Mouse (Mus musculus): ENCODE data around the gene Il1rl2.

Gene Il1rl2

GRCm38 (mm10) chr1:40380111-40380510, 55.7 kb downstream of the Il1rl2 start:
- DNase-seq (ENCODE audit: low spot score in 2 of 2): peak; percentile 72 to 76

- DNase-seq (ENCODE audit: low spot score in 2 of 2): no peak
Observed at GRCm38 (mm10) chr1:40380990-40381389, 56.6 kb downstream of the Il1rl2 start.

- DNase-seq (ENCODE audit: low spot score in 2 of 2): no peak
Observed at GRCm38 (mm10) chr1:40382841-40383240, 58.4 kb downstream of the Il1rl2 start.

DNA sequence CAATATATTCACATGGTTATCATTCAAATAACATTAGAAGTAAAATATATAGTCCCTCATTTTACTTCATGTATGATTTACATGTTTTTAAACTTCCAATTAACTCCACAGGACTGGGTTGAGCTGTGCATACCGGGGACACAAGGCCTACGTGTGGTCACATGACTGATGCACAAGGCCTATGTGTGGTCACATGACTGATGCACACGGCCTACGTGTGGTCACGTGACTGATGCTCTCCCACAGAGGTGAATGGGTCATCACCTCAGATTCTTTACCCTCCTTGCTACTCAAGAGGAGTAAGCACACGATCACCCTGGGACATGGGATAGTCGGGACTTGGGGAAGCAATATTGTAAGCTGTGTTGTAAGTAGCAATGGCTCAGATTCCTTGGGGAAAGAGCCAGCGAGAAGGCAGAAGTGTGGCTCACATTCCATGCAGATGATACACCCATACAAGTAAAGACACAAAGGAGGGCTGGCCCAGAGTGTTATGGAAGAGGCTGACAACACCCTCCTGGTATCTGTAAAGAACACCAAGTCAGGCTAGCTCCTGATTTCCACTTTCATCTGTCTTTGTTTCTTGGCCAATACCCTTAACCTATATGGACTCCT, 60.6 kb downstream of the Il1rl2 start:
- no peak for DNase-seq (ENCODE audit: low spot score in 2 of 2)

GRCm38 (mm10) chr1:40391374-40391773, 67.0 kb downstream of the Il1rl2 start:
- DNase-seq (ENCODE audit: low spot score in 2 of 2): no peak

DNA sequence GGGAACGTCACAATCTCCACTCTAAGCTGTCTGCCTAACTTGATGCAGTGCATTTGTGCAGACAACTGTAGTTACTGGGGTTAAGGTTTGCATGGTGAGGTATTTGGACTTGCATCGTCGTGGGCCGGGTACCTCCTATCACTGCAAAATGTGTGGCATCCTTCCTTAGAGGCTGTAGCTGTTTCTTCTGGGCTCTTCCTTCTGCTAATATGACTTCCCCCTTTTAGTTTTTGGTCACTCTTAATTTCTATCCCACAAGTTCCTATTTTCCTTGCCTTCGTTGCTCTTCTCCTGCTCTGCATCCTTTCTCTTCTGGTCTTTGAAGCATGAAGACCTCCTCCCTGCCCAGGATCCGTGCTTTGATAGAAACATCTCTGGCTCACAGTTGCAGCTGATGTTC, 68.1 kb downstream of the Il1rl2 start:
- no peak for DNase-seq (ENCODE audit: low spot score in 2 of 2)

GRCm38 (mm10) chr1:40393214-40393613, 68.8 kb downstream of the Il1rl2 start:
- no peak for DNase-seq (ENCODE audit: low spot score in 2 of 2)

DNA sequence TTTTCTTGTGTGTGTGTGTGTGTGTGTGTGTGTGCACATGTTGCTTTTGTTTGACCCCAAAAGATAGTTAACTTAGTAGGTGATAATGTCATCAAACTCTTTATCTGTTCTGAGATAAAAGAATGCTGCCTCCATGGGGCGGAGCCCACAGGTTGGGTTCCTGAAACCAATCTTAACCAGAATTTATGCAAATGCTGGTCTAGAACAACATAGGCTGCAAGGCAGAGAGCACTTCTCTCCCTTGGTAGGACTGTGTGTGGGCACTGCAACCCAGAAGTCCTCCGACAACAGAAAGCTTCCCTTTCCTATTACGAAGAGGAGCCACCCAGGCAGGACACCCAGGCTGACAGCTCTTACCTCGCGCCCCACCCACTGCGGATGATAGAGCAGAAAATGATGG, 75.2 kb downstream of the Il1rl2 start:
- no peak for DNase-seq (ENCODE audit: low spot score in 2 of 2)

DNA sequence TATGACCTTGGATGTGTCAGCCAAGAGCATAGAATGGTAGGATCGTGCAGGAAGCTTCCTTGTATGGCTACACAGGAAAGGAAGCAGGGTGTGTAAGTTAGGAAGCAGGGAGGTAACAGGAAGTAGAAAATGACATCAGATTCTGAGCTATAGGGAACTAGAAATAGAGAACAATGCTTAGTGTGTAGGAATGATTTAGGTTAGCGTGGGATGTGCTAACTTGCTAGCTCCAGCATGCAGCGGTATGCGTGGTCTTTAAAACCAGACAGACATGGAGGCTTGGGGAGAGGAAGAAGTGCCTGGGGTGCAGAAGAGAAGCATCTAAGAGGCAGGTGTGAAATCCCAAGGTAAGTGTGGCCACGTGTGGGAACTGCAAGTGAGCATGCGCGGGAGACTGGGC, 80.3 kb downstream of the Il1rl2 start:
- peak; percentile 9 to 14 for DNase-seq (ENCODE audit: low spot score in 2 of 2)

DNA sequence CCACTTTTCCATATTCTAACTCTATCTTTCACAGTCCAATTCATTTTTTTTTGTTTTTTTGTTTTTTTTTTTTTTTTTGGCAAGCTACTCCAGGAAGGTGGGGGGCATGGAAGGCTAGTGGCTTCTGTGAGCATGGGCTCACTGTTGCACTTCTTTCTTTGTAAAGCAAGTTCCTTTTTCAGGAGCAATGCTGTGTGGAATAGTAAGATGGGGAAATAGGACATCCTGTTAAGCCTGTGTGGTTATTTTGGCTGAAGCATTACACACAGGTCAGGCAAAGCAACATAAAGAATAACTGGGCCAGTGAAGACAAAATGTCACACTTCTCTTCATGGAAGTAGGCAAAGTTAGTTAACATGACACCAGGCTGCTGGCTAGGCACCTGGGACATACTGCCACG, 85.5 kb downstream of the Il1rl2 start:
- DNase-seq (ENCODE audit: low spot score in 2 of 2): no peak

DNA sequence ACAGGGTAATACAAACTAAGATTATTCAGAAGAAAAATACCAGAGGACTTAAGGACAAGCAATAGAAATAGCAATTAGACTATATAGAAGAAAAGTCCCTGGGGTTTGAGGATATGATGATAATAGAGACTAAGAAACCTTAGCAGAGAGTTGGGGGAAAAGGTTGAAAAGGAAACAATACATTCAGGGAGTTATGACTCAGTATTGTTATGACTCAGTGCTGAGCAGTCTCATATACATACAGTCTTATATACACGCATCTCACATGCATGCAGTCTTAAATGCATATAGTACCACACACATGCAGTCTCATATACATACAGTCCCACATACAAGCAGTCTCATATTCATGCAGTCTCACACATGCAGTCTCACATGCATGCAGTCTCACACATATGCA, 88.6 kb downstream of the Il1rl2 start:
- DNase-seq (ENCODE audit: low spot score in 2 of 2): no peak

- DNase-seq (ENCODE audit: low spot score in 2 of 2): no peak
Observed at GRCm38 (mm10) chr1:40414276-40414675, 89.9 kb downstream of the Il1rl2 start.

GRCm38 (mm10) chr1:40414863-40415656, 90.7 kb downstream of the Il1rl2 start:
- no peak for DNase-seq (ENCODE audit: low spot score in 2 of 2)

DNA sequence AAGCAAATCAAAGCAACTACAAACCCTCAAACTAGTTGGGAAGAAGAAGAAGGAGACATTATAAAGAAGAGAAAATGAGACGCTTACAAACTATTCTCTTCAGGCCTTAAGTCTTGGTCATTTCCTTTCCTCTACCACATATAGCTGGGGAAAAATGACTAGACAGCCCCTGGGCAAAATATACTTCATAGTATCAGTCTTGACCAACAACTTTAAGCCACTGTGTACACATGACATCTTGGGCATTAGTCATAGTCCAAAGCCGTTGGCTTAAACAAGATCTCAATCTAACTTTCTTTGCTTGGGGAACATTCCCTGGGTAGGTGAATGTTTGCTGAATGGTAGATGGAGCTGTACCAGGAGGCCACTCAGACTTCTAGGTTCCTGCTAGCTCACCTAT, 92.6 kb downstream of the Il1rl2 start:
- DNase-seq (ENCODE audit: low spot score in 2 of 2): no peak

Measured in frontal cortex, postnatal 36 days (tissue).